21 mouse cellular contexts compared by ENCODE assay signal in genomic region chr11:87677756-87678155, GRCm38 (mm10). TPM values are rescaled to one million over a fixed set of nuclear protein-coding genes. Genes with fewer than 3 reads are reported as not detected.
DNase-seq lines count a peak whose midpoint lies in the region; ATAC-seq and TF ChIP-seq lines count a peak whose summit lies in the region.
"Had no signal": no experiment of that assay in that cellular context is flagged by ENCODE, and none has a peak within 500 bp of the region (broad histone marks: within the 10 kb centered on the region; RNA-seq: fewer than 3 reads in every experiment).

No protein-coding gene starts in this region.

- WGBS in limb, embryonic 14.5 days, result 55% methylated on average over 5 of the region's 5 CpGs
- WGBS in limb, embryonic 10.5 days, result 63% methylated on average over 5 of the region's 5 CpGs
- 25% methylated on average over 5 of the region's 5 CpGs for WGBS in embryonic facial prominence, embryonic 15.5 days
- 60% methylated on average over 5 of the region's 5 CpGs for WGBS in stomach, postnatal 0 days

- H3K4me1 ChIP-seq in limb, embryonic 14.5 days (ENCODE audit: control insufficient read depth, insufficient read depth, low read length), result no peaks in the 10 kb centered on the region
- no peaks in the 10 kb centered on the region for H3K4me1 ChIP-seq in limb, embryonic 10.5 days
- 0 out of 2 replicates have a peak, but pooled peaks cover 3% of the 10 kb centered on the region for H3K4me1 ChIP-seq in embryonic facial prominence, embryonic 15.5 days
- no peaks in the 10 kb centered on the region for H3K4me1 ChIP-seq in stomach, postnatal 0 days (replicated peaks; ENCODE audit: control insufficient read depth, insufficient read depth)
- H3K4me1 ChIP-seq: hindbrain, embryonic 15.5 days; limb, embryonic 13.5 days had no signal

- DNase-seq in limb, embryonic 14.5 days (ENCODE audit: low spot score), result peak; percentile 56
- DNase-seq in limb, embryonic 10.5 days (ENCODE audit: low spot score), result no peak
- DNase-seq in ES-CJ7 (ENCODE audit: low read depth, low spot score), result peak; percentile 59
- no peak for DNase-seq in stomach, postnatal 0 days (ENCODE audit: low spot score)
- DNase-seq in layer of hippocampus, postnatal 10 days (ENCODE audit: low spot score in 2 of 2), result no peak
- DNase-seq: adrenal gland, postnatal 25 days; cerebellum, adult 8-10 months; forebrain, postnatal 0 days; gastrocnemius, postnatal 36 days; kidney, adult 2 months; kidney, postnatal 10 days; lung, postnatal 36 days; retina, postnatal 1 day had no signal

- no peak overlapping the region for H3K4me2 ChIP-seq in limb, embryonic 14.5 days (replicated peaks; ENCODE audit: low read depth, low read length, severe bottlenecking)
- no peak overlapping the region for H3K4me2 ChIP-seq in embryonic facial prominence, embryonic 15.5 days (replicated peaks)
- H3K4me2 ChIP-seq in stomach, postnatal 0 days (replicated peaks; ENCODE audit: low read depth), result no peak overlapping the region
- H3K4me2 ChIP-seq: hindbrain, embryonic 15.5 days; limb, embryonic 13.5 days; liver, embryonic 15.5 days; midbrain, embryonic 13.5 days had no signal

- H3K27me3 ChIP-seq in limb, embryonic 14.5 days (ENCODE audit: control insufficient read depth, insufficient read depth, low read length), result no peaks in the 10 kb centered on the region
- H3K27me3 ChIP-seq in limb, embryonic 10.5 days (ENCODE audit: low read depth, poor library complexity, severe bottlenecking), result no peaks in the 10 kb centered on the region
- no peaks in the 10 kb centered on the region for H3K27me3 ChIP-seq in embryonic facial prominence, embryonic 15.5 days
- no peaks in the 10 kb centered on the region for H3K27me3 ChIP-seq in stomach, postnatal 0 days (ENCODE audit: control insufficient read depth, insufficient read depth, low read length)
- H3K27me3 ChIP-seq: hindbrain, embryonic 15.5 days; limb, embryonic 13.5 days; liver, embryonic 15.5 days; midbrain, embryonic 13.5 days had no signal

- no peak for ATAC-seq in limb, embryonic 14.5 days (ENCODE audit: low FRiP score, low read depth)
- ATAC-seq in embryonic facial prominence, embryonic 15.5 days (ENCODE audit: insufficient number of reproducible peaks, low FRiP score, low TSS enrichment, low read depth), result no peak
- no peak for ATAC-seq in stomach, postnatal 0 days (ENCODE audit: low FRiP score, low TSS enrichment)
- no peak for ATAC-seq in frontal cortex, adult (ENCODE audit: low TSS enrichment)
- ATAC-seq: forebrain, postnatal 0 days; midbrain, embryonic 13.5 days had no signal

- no peak for TF ChIP-seq CTCF in stomach, postnatal 0 days (IDR thresholded peaks at IDR 0.05; ENCODE audit: low read depth)

- no peak overlapping the region for H3K27ac ChIP-seq in limb, embryonic 14.5 days (replicated peaks; ENCODE audit: low read depth, low read length)
- H3K27ac ChIP-seq in limb, embryonic 10.5 days, result no peak overlapping the region
- peak overlapping the region; percentile 52 for H3K27ac ChIP-seq in embryonic facial prominence, embryonic 15.5 days (replicated peaks)
- H3K27ac ChIP-seq in stomach, postnatal 0 days (replicated peaks), result peak overlapping the region; percentile 35; the same call in 1 of the 2 replicates
- H3K27ac ChIP-seq: hindbrain, embryonic 15.5 days; limb, embryonic 13.5 days; liver, embryonic 15.5 days; midbrain, embryonic 13.5 days had no signal

- no peak overlapping the region for H3K9ac ChIP-seq in limb, embryonic 14.5 days (ENCODE audit: low read depth, low read length, severe bottlenecking)
- no peak overlapping the region for H3K9ac ChIP-seq in embryonic facial prominence, embryonic 15.5 days
- no peak overlapping the region for H3K9ac ChIP-seq in stomach, postnatal 0 days (ENCODE audit: low read length)
- H3K9ac ChIP-seq: forebrain, postnatal 0 days; hindbrain, embryonic 15.5 days; limb, embryonic 13.5 days; liver, embryonic 15.5 days; midbrain, embryonic 13.5 days had no signal

- H3K36me3 ChIP-seq in limb, embryonic 14.5 days (ENCODE audit: control insufficient read depth, insufficient read depth, low read length), result no peaks in the 10 kb centered on the region
- H3K36me3 ChIP-seq in limb, embryonic 10.5 days, result no peaks in the 10 kb centered on the region
- no peaks in the 10 kb centered on the region for H3K36me3 ChIP-seq in embryonic facial prominence, embryonic 15.5 days
- no peaks in the 10 kb centered on the region for H3K36me3 ChIP-seq in stomach, postnatal 0 days (ENCODE audit: control insufficient read depth, insufficient read depth, low read length)
- H3K36me3 ChIP-seq: hindbrain, embryonic 15.5 days; limb, embryonic 13.5 days; liver, embryonic 15.5 days; midbrain, embryonic 13.5 days had no signal

- no peak for TF ChIP-seq EP300 in stomach, postnatal 0 days (optimal IDR thresholded peaks at IDR 0.05)

- TF ChIP-seq POLR2A in limb, embryonic 14.5 days (IDR thresholded peaks at IDR 0.05; ENCODE audit: borderline replicate concordance, extremely low read depth, insufficient read depth, insufficient read length), result no peak

- no peaks in the 10 kb centered on the region for H3K9me3 ChIP-seq in limb, embryonic 14.5 days (ENCODE audit: control insufficient read depth, low read length)
- H3K9me3 ChIP-seq in limb, embryonic 10.5 days (replicated peaks), result no peaks in the 10 kb centered on the region
- no peaks in the 10 kb centered on the region for H3K9me3 ChIP-seq in embryonic facial prominence, embryonic 15.5 days (replicated peaks)
- H3K9me3 ChIP-seq in stomach, postnatal 0 days (ENCODE audit: control insufficient read depth, low read length), result no peaks in the 10 kb centered on the region
- H3K9me3 ChIP-seq: hindbrain, embryonic 15.5 days; limb, embryonic 13.5 days; liver, embryonic 15.5 days; midbrain, embryonic 13.5 days had no signal

- H3K4me3 ChIP-seq in limb, embryonic 14.5 days (replicated peaks; ENCODE audit: low read length), result no peak overlapping the region
- H3K4me3 ChIP-seq in limb, embryonic 10.5 days, result no peak overlapping the region
- no peak overlapping the region for H3K4me3 ChIP-seq in embryonic facial prominence, embryonic 15.5 days (replicated peaks)
- no peak overlapping the region for H3K4me3 ChIP-seq in stomach, postnatal 0 days (ENCODE audit: low read depth, low read length)
- H3K4me3 ChIP-seq: hindbrain, embryonic 15.5 days; limb, embryonic 13.5 days; liver, embryonic 15.5 days; megakaryocyte, embryonic 14.5 days; midbrain, embryonic 13.5 days had no signal

RNA-seq across cellular contexts. Expression of gene Rnf43, which starts 15.2 kb away (rescaled TPM):
- polyA plus RNA-seq in limb, embryonic 14.5 days (2012; rRNA removed), result 4.7 and 4.9 TPM in 2 replicates
- polyA plus RNA-seq in limb, embryonic 14.5 days (2014; fragmentation: Nextera tagmentation; extraction: Ambion mirVana), result 6.5 and 9.5 TPM in 2 replicates
- 1.9 and 2.2 TPM in 2 replicates for polyA plus RNA-seq in limb, embryonic 10.5 days (2016; fragmentation: Nextera tagmentation; extraction: Ambion mirVana)
- polyA plus RNA-seq in embryonic facial prominence, embryonic 15.5 days (2015; fragmentation: Nextera tagmentation; extraction: Ambion mirVana), result 8.7 and 9.2 TPM in 2 replicates
- polyA plus RNA-seq in stomach, postnatal 0 days (2015; fragmentation: Nextera tagmentation; extraction: Ambion mirVana), result 6.6 and 7.4 TPM in 2 replicates
- 1 to 10 TPM; 3.8 to 4.0 TPM for total RNA-seq in layer of hippocampus, postnatal 10 days (2021)
- total RNA-seq: hematopoietic stem cell, adult 5-6 weeks had no signal

RNA-seq across cellular contexts. Expression of gene Supt4a, which starts 59.6 kb away (rescaled TPM):
- polyA plus RNA-seq in limb, embryonic 14.5 days (2012; rRNA removed), result 106 and 121 TPM in 2 replicates
- 167 and 181 TPM in 2 replicates for polyA plus RNA-seq in limb, embryonic 14.5 days (2014; fragmentation: Nextera tagmentation; extraction: Ambion mirVana)
- 187 and 191 TPM in 2 replicates for polyA plus RNA-seq in limb, embryonic 10.5 days (2016; fragmentation: Nextera tagmentation; extraction: Ambion mirVana)
- polyA plus RNA-seq in embryonic facial prominence, embryonic 15.5 days (2015; fragmentation: Nextera tagmentation; extraction: Ambion mirVana), result 158 and 165 TPM in 2 replicates
- polyA plus RNA-seq in stomach, postnatal 0 days (2015; fragmentation: Nextera tagmentation; extraction: Ambion mirVana), result 119 and 121 TPM in 2 replicates
- 10 to 100 TPM; 56.1 to 59.9 TPM for total RNA-seq in layer of hippocampus, postnatal 10 days (2021)

Comparison
In these comparisons a context has a peak if more than half of its experiments do, and no peak if none do; other contexts are left out.
1. DNase-seq: peak in limb, embryonic 14.5 days (single experiment) and ES-CJ7 (single experiment); none in limb, embryonic 10.5 days (single experiment), stomach, postnatal 0 days (single experiment) and layer of hippocampus, postnatal 10 days (0 of 2).
2. H3K27ac ChIP-seq: peak in embryonic facial prominence, embryonic 15.5 days (single experiment) and stomach, postnatal 0 days (single experiment); none in limb, embryonic 14.5 days (single experiment) and limb, embryonic 10.5 days (single experiment).